Mouse (Mus musculus) hindbrain, embryonic 10.5 days (tissue): ENCODE measurements around the gene Atp8a2. TPM values are rescaled to one million over a fixed set of nuclear protein-coding genes. Genes with fewer than 3 reads are reported as not detected.

Experiments used
- DNase-seq: peaks from one replicate; pipeline ENCODE4 v3.0.0-alpha.2; 2017; ENCODE audit warnings: low spot score
- H3K27ac ChIP-seq: fragments of 300-500 bp; sonication (generic); 2 replicates; pipeline ENCODE4 v1.5.1; 2016; ENCODE audit warnings: mild to moderate bottlenecking, moderate library complexity
- H3K27me3 ChIP-seq: fragments of 300-500 bp; sonication (generic); 2 replicates; pipeline ENCODE4 v1.6.1; 2016; ENCODE audit warnings: mild to moderate bottlenecking; ENCODE audit not compliant: poor library complexity, insufficient read depth, severe bottlenecking
- H3K36me3 ChIP-seq: fragments of 300-500 bp; sonication (generic); 2 replicates; pipeline ENCODE4 v1.6.1; 2016; ENCODE audit warnings: mild to moderate bottlenecking, moderate library complexity
- H3K4me1 ChIP-seq: fragments of 300-500 bp; sonication (generic); replicated peaks from 2 replicates; pipeline ENCODE4 v1.6.1; 2016; ENCODE audit warnings: mild to moderate bottlenecking
- H3K4me3 ChIP-seq: fragments of 300-500 bp; sonication (generic); 2 replicates; pipeline ENCODE4 v1.5.1; 2016; ENCODE audit warnings: mild to moderate bottlenecking, moderate library complexity
- H3K9me3 ChIP-seq: fragments of 300-500 bp; sonication (generic); 2 replicates; pipeline ENCODE4 v1.6.1; 2016; ENCODE audit warnings: mild to moderate bottlenecking, moderate library complexity
- whole genome bisulfite sequencing: fragments of 180-500 bp; shearing (Covaris S2); methylation state at CpG from one replicate; pipeline ENCODE4 v1.1.7; 2016; 5-methylcytosine and 5-hydroxymethylcytosine counted together
- polyA plus RNA-seq: library from polyadenylated mRNA; unstranded; fragments of >200 nt; fragmentation: Nextera tagmentation; extraction: Ambion mirVana; gene quantifications from 2 replicates; pipeline ENCODE4 v1.2.1, GENCODE M21; 2016

The Atp8a2 gene
- polyA plus RNA-seq, 1 experiment from 2014 or later: 8.0 TPM

GRCm38 (mm10) chr14:60135801-60136200, 61.2 kb downstream of the Atp8a2 start:
- H3K4me1 ChIP-seq: no peaks in the 10 kb centered on the region
- no peaks in the 10 kb centered on the region for H3K36me3 ChIP-seq
- H3K27ac ChIP-seq: no peak overlapping the region
- H3K9me3 ChIP-seq: no peaks in the 10 kb centered on the region
- H3K27me3 ChIP-seq: no peaks in the 10 kb centered on the region
- no peak for DNase-seq
- no peak overlapping the region for H3K4me3 ChIP-seq
- 82% methylated on average over 4 of the region's 4 CpGs for WGBS

GRCm38 (mm10) chr14:60134720-60135119, 62.3 kb downstream of the Atp8a2 start:
- no peak overlapping the region for H3K4me3 ChIP-seq
- H3K9me3 ChIP-seq: no peaks in the 10 kb centered on the region
- H3K27me3 ChIP-seq: no peaks in the 10 kb centered on the region
- no peak for DNase-seq
- no peaks in the 10 kb centered on the region for H3K4me1 ChIP-seq
- H3K27ac ChIP-seq: no peak overlapping the region
- no peaks in the 10 kb centered on the region for H3K36me3 ChIP-seq
- whole genome bisulfite sequencing: 87% methylated on average over 9 of the region's 9 CpGs

GRCm38 (mm10) chr14:60131196-60131876, 65.6 kb downstream of the Atp8a2 start:
- Histone ChIP-seq H3K4me1 (no peaks in the 10 kb centered on the region), H3K4me3 (no peak overlapping the region), H3K27me3 (no peaks in the 10 kb centered on the region), H3K36me3 (no peaks in the 10 kb centered on the region), H3K9me3 (no peaks in the 10 kb centered on the region), H3K27ac (no peak overlapping the region)
- DNase-seq: no peak
- WGBS: 90% methylated on average over 9 of the region's 9 CpGs

- no peak overlapping the region for H3K4me3 ChIP-seq
- WGBS: 88% methylated on average over 5 of the region's 5 CpGs
- no peaks in the 10 kb centered on the region for H3K36me3 ChIP-seq
- no peak for DNase-seq
- no peak overlapping the region for H3K27ac ChIP-seq
- H3K4me1 ChIP-seq: no peaks in the 10 kb centered on the region
- H3K27me3 ChIP-seq: no peaks in the 10 kb centered on the region
- H3K9me3 ChIP-seq: no peaks in the 10 kb centered on the region
These were observed 67.4 kb downstream of the Atp8a2 start for GRCm38 (mm10) chr14:60129564-60129963.

- WGBS: 84% methylated on average over 9 of the region's 9 CpGs
- no peak for DNase-seq
- no peak overlapping the region for H3K4me3 ChIP-seq
- H3K9me3 ChIP-seq: no peaks in the 10 kb centered on the region
- no peak overlapping the region for H3K27ac ChIP-seq
- no peaks in the 10 kb centered on the region for H3K4me1 ChIP-seq
- no peaks in the 10 kb centered on the region for H3K27me3 ChIP-seq
- H3K36me3 ChIP-seq: no peaks in the 10 kb centered on the region
These were observed 71.8 kb downstream of the Atp8a2 start for GRCm38 (mm10) chr14:60125202-60125601.

GRCm38 (mm10) chr14:60121572-60121971, 75.4 kb downstream of the Atp8a2 start:
- Histone ChIP-seq H3K4me3 (no peak overlapping the region), H3K36me3 (no peaks in the 10 kb centered on the region), H3K27ac (no peak overlapping the region), H3K4me1 (no peaks in the 10 kb centered on the region), H3K9me3 (no peaks in the 10 kb centered on the region), H3K27me3 (no peaks in the 10 kb centered on the region)
- 56% methylated on average over 10 of the region's 10 CpGs for WGBS
- DNase-seq: no peak

GRCm38 (mm10) chr14:60117792-60118585, 79.0 kb downstream of the Atp8a2 start:
- DNase-seq: no peak
- H3K27me3 ChIP-seq: no peaks in the 10 kb centered on the region
- H3K4me1 ChIP-seq: no peaks in the 10 kb centered on the region
- no peak overlapping the region for H3K27ac ChIP-seq
- H3K4me3 ChIP-seq: no peak overlapping the region
- H3K36me3 ChIP-seq: no peaks in the 10 kb centered on the region
- H3K9me3 ChIP-seq: no peaks in the 10 kb centered on the region
- 81% methylated on average over 9 of the region's 9 CpGs for WGBS

GRCm38 (mm10) chr14:60086808-60087725, 109.9 kb downstream of the Atp8a2 start:
- Histone ChIP-seq H3K27me3 (peaks cover 25% of the 10 kb centered on the region), H3K27ac (peak overlapping the region; percentile 75), H3K4me1 (peaks cover 15% of the 10 kb centered on the region), H3K36me3 (no peaks in the 10 kb centered on the region), H3K4me3 (peak overlapping the region; percentile 62), H3K9me3 (no peaks in the 10 kb centered on the region)
- peak; percentile 83 for DNase-seq
- 11% methylated on average over 33 of the region's 33 CpGs for WGBS

- 4% methylated on average over 21 of the region's 21 CpGs for WGBS
- Histone ChIP-seq H3K4me3 (peak overlapping the region; percentile 62), H3K27ac (peak overlapping the region; percentile 75), H3K4me1 (peaks cover 15% of the 10 kb centered on the region), H3K27me3 (peaks cover 25% of the 10 kb centered on the region), H3K36me3 (no peaks in the 10 kb centered on the region), H3K9me3 (no peaks in the 10 kb centered on the region)
- no peak for DNase-seq
These were observed 110.6 kb downstream of the Atp8a2 start for GRCm38 (mm10) chr14:60086254-60086807.

- Histone ChIP-seq H3K9me3 (no peaks in the 10 kb centered on the region), H3K4me1 (peaks cover 15% of the 10 kb centered on the region), H3K27me3 (peaks cover 25% of the 10 kb centered on the region), H3K27ac (no peak overlapping the region), H3K4me3 (no peak overlapping the region), H3K36me3 (no peaks in the 10 kb centered on the region)
- no peak for DNase-seq
- 84% methylated on average over 8 of the region's 8 CpGs for WGBS
These were observed 114.2 kb downstream of the Atp8a2 start for GRCm38 (mm10) chr14:60082771-60083170.

GRCm38 (mm10) chr14:60072496-60072895, 124.5 kb downstream of the Atp8a2 start:
- 81% methylated on average over 4 of the region's 4 CpGs for WGBS
- H3K27me3 ChIP-seq: no peaks in the 10 kb centered on the region
- no peaks in the 10 kb centered on the region for H3K9me3 ChIP-seq

GRCm38 (mm10) chr14:60065186-60065585, 131.8 kb downstream of the Atp8a2 start:
- 0 out of 2 replicates have a peak, but pooled peaks cover 3% of the 10 kb centered on the region for H3K4me1 ChIP-seq
- no peak overlapping the region for H3K4me3 ChIP-seq
- H3K36me3 ChIP-seq: no peaks in the 10 kb centered on the region
- H3K9me3 ChIP-seq: no peaks in the 10 kb centered on the region
- no peak overlapping the region for H3K27ac ChIP-seq
- no peak for DNase-seq
- no peaks in the 10 kb centered on the region for H3K27me3 ChIP-seq
- WGBS: 67% methylated on average over 3 of the region's 3 CpGs

More at GRCm38 (mm10) chr14:60072496-60072895, 124.5 kb downstream of the Atp8a2 start:
- H3K4me1 ChIP-seq: no peaks in the 10 kb centered on the region
- no peak overlapping the region for H3K27ac ChIP-seq
- DNase-seq: no peak
- H3K36me3 ChIP-seq: no peaks in the 10 kb centered on the region
- H3K4me3 ChIP-seq: no peak overlapping the region
